Mouse (Mus musculus) spleen, postnatal 14 days (tissue): ENCODE results near the gene Chrm5.
"Not testable (repeated sequence)": the region's sequence is repeated elsewhere in the genome, so short reads cannot be mapped to it uniquely, and the experiment has no call there.

Experiments used
- DNase-seq, 2 experiments: peaks; one replicate each; pipeline ENCODE4 v3.0.0; 2021 to 2022; ENCODE audit warnings: low spot score in 2 of 2

Chrm5 gene

DNA sequence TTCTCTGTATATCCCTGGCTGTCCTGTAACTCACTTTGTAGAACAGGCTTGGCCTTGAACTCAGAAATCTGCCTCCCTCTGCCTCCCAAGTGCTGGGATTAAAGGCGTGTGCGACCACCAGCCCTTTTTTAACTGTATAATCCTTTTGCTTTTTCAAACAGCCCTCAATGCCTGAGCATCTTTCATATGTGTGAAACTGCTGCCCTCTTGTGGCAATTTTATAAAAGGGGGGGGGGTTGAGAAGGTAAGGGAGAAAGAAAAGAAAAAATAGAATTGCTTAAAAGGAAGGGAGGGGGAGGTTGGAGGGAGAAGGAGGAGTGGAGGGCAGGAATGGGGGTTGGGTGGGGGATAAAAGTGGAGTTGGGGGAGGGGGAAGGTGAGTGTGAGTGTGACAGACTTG is 995 bp upstream of the Chrm5 start:
- no peak for DNase-seq

DNA sequence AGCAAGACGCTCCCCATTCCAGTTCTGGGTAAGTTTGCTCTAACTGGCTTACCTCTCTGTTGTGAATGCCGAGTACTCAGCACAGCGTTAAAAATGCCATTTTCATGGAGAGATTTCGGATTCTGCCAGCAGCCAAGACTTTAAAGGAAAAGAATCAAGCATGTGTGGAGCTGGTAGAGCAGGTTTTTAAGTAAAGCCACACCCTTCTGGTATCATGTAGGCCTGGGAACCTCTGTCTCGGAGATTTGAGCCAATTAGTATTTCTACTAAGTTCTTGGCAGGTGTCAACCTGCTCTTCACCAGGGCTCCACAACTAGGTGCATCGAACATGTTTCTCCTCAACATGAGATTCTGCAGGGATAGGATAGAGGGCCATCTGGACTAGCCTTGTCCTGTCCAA is 4.0 kb downstream of the Chrm5 start:
- no peak for DNase-seq

DNA sequence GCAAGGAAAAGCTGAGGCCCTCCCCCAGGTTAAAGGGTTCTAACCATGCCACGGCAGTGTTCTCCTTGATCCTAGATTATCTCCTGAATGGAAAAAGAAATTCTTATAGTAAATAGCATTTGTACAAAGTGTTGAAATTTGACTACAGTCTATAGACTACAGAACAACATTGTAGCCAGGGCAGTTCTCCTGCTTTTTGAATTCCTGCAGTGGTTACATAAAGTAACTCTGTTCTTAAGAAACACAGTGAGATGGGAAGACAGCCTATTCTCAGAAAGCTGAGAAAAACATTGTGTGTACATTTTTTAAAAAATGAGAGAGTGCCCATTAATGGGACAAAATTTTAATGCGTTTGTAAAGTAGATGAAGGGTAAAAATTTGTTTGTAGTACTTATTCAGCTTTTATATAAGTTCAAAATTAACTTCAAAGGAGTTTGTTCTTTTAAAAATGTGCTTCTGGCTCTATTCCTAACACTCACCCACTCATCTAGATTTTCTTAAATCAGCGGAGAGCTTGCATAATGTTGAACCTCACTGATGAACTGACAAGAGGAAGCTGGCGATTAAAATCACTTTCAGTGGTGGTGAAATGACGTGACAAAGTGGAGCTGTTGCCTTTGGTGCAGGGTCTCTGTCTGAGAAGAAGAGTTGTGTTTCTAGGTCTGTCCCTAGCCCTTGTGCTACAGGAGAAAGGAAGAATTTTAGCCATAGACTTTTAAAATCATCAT is 5.4 kb downstream of the Chrm5 start:
- DNase-seq = no peak

DNA sequence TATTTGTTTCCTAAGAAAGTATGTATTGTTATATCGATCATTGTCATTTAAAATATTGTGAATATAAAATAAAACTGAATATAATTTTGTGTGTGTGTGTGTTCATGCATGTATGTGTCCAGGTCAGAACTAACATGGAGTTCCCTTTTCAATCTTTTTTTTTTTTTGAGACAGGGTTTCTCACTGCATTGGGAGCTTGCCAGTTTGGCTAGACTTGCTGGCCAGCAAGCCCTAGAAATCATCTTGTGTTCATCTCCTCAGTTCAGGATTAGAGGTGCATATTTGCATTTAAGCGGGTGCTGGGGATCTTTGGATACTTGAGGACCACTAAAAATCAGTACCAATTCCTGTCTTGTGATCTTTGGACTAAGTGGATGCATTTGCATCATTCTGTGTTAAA is 8.5 kb downstream of the Chrm5 start:
- no peak for DNase-seq

DNA sequence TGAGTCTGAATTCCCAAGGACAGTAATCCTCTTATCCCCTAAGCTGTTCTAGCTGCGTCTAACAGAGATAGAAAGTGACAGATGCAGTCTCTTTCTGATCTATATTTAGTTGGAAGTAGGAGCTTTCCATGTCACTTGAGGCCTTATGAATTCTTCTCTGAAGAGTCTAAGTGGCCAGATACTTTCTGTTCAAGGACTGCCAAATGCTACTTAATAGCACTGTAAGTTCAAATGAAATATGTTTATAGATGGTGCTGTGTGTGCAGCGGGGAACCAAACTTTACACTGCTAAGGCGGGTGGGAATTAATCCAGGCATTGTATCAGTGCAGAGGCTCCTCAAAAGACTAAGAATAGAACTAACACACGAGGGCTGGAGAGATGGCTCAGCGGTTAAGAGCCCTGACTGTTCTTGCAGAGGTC is 9.6 kb downstream of the Chrm5 start:
- DNase-seq = no peak

DNA sequence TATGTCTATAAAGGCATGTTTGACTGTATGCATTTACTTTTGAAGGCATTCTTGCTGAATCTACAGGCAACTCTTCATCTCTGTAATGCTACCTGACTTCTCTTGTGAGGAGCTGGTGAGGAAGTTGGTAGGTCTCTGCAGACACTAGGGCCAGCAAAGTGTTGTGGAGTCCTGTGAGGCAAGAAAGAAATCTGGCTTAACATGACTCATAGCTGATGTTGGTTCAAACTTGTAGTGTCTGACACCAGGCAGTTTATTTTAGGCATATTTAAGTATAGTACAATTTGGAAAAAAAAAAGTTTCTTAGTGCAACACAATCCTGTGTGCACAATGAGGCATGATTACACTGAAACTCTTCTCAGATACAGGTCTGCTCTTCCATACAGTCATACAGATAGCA is 11.0 kb downstream of the Chrm5 start:
- no peak for DNase-seq

DNA sequence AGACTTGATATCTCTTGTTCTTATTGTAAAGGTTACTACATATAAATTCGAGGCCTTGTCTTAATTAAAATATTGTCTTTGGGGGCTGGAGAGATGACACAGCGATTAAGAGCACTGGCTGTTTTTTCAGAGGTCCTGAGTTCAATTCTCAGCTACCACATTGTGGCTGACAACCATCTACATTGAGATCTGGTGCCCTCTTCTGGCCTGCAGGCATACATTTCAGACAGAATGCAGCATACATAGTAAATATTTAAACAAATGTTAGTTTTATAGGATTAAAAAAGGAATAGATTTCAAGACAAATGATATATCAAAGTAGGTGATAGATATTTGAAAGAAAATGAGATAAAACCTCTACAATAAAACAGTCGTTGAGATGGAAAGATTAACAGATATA is 20.0 kb downstream of the Chrm5 start:
- no peak for DNase-seq

DNA sequence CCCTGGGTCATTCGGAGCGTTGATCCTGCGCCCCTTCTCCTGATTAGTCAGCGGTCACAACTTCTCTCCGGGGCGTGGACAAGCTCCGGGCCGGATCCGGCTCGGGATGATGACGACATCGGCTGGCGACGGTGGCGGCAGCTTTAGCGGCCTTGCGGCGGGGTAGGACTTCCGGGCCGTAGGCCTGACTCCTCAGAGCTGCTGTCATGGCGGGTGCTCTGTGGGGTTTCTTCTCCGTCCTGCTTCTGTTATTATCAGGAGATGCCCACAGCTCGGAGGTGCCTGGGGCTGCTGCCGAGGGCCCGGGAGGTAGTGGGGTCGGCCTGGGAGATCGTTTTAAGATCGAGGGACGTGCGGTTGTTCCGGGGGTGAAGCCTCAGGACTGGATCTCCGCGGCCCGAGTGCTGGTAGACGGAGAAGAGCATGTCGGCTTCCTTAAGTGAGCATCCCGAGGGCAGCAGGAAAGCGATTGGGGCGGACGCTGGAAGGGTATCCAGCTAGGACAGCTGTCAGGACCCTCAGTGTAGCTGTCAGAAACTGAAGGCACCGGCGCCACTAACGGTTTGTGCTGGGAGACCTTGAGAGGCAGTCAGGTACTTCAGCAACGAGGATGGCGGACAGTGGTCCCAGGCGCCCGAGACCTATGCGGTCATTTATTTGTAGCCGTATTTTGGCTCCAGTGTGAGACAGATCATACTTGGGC is 25.6 kb downstream of the Chrm5 start, which contains the start of gene Emc7:
Gene Emc7 (plus strand): TSS at position 136 of the 703 bp plus-strand sequence.
- peak; percentile 97 to 99 for DNase-seq

DNA sequence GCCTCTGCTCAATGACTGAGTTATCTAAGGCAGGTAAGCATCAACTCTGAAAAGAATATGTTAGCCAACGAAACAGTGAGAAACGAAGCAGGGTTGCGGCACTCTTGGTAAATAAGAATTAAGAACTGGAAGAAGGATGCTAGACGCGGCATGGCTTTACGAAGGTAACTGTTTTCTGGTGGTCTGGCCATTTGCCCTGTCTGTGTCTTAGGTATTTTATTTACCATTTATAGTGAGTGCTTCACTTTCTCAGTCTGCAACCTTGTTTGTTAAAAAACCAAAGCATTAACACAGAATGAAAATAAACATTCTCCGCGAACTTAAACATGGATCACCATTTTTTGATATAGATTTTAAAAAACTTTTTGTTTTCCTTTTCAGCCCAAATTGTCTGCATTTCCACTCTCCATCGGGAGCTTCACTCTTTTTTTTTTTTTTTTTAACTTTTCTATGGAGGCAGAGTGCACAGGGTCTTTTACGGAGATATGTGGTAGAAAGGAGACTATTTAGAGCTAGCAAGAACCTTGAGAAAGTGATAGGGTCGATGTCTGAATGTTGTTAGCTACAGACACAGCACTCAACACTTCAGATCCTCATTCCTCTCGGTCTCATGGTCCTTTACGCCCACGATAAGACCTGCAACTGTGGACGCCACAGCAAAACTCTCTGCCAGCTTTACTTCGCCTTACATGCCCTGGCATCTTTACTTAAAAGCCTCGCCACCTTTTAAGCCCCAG is 26.3 kb downstream of the Chrm5 start:
- DNase-seq = no peak

DNA sequence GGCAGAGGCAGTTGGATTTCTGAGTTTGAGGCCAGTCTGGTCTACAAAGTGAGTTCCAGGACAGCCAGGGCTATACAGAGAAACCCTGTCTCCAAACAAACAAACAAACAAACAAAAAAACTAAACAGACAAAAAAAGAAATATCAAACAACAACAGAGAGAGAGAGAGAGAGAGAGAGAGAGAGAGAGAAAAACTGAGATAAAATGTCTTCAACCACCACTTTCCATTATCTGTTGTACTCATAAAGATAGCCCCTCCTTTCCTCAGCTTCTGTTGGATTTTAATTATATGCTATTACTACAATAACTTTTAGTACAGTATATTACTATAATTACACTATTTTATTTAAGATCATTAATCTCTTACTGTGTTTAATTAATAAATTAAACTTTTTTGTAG is 28.1 kb downstream of the Chrm5 start:
- not testable (repeated sequence) for DNase-seq

DNA sequence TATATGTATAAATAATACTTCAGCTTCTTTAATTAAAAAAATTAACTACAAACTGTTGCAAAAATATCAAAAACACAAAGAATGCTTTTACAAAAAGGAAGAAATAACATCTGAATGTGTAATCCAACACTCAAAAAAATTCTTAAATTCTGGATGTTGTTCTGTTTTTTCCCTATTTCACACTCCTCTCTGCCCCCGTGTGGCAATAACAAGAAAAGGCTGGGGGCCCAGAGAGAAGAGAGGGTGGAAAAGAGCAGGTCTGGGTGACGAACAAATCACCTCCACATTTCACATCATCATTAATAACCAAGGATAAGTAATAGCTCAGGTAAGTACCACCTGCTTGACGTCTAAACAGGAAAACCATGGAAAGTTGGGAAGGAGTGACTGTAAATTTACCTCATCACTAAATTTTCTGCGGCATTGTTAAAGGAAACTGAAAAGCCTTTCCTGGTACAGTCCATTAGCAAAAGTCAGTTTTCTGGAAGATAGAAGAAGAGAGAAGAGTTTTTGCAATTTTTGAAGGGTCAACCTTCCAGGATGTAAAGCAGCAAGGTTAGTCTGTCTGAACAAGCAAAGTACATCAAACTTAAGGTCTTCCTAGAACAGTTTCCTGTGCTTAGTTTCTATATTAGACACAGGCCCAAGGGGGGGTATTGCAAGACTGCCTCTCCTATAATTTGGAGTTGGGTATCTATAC is 30.8 kb downstream of the Chrm5 start:
- peak in 1 of 2 experiments; percentile 15 for DNase-seq

DNA sequence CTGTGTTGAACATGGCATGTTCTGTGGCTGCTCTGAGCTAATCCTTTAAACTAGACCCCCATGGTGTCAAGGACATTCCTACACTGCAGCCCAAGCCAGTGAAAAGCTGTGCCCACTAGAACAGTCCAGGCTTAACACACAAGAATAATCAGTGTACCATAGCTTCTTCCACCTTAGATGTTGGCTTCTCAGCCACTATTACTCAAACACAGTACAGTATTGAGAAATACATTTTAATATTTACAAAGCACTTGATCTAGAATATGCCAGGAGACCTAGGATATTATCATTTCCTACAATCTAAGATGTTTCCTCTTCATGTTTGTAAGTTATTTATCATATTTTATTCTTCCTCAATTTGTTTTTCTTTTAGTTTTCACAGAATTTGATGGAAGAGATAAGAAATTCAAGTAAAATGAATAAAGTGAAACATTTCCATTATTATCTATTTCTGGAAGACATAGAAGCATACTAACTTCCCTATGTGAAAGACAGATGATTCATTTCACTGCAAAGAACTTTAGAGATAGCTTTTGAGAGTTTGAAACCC is 32.0 kb downstream of the Chrm5 start:
- DNase-seq = no peak

DNA sequence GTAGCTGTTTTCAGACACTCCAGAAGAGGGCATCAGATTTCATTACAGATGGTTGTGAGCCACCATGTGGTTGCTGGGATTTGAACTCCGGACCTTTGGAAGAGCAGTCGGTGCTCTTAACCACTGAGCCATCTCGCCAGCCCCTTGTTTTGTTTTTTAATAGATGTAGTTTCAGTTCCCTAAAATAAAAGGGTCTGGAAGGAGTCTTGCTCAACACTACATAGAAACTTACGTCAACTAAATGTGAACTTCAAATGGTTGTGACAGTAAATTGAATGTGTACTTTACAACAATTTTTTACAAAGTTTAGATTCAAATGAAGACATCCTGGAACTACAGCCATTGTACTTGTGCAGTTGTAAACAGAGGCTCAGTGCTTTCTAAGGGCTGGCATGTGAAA is 32.5 kb downstream of the Chrm5 start:
- DNase-seq = not testable (repeated sequence)

DNA sequence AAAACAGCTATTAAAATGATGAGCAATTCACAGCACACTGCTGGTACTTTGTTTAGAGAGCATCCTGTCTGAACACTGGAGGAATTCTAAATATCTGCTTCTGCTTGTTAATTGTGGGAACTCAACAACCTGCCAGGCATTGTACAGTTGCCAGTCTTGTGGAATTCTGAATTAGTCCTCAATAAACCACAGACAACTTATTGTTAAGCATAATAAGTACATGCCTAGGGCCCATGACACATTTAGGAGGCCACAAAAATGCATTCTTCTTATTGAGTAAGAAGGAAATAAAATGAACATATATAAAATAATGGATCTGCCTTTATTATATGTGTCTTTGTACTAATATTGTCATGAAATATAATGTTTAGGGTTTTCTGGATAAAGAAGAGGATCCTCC is 35.1 kb downstream of the Chrm5 start:
- no peak for DNase-seq

DNA sequence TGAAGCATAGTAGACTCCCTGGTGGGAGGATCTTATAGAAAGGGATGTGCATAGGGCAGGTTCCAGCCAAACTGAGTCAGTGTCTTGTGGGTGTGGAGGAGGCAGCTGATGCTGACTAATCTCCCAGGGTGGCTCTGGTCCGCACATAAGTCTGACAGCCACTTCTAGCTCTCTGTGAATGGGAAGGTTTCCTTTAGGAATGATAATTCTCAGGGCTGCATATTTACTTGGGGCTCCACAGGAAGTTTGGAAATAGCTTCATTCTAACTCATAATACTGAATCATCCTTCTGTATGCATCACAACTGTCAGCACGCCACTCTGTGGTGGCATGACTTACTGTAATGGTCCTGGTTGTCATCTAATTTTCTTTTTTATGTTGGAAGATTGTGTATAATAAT is 37.1 kb downstream of the Chrm5 start:
- DNase-seq = no peak

DNA sequence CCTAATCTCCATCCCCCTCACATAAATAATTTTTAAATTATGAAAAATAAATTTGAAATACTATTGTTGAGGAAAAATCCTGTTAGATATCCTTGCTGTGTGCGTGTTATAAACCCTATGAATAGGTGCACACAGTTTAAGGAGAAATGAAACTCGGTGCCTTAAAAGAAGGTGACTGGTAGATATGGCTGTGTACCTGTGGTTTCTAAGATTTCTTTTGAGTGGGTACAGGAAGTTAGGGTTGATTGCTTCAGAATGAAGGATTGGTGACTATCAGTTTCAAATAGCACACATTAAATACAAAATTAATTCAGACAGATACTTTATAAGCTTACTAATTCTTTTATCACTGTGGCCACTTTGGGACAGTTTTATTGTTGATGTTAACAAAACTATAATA is 43.0 kb downstream of the Chrm5 start:
- DNase-seq = no peak

DNA sequence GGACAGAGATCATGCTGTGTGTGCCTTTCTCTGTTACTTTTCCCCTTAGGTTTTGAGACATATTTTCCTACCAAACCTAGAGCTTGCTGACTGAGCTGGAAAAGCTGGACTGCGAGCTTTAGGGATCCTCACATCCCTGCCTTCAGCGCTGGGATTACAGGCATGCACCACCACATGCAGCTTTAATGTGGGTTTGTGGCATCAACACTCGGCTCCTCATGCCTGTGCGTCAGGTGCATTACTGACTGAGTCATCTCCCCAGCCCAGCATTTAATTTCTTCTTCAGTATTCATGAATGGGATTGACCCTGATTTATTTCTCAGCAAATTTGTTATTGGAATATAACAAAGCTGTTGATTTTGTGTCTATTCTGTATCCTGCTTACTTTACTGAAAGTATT is 44.3 kb downstream of the Chrm5 start:
- no peak for DNase-seq

DNA sequence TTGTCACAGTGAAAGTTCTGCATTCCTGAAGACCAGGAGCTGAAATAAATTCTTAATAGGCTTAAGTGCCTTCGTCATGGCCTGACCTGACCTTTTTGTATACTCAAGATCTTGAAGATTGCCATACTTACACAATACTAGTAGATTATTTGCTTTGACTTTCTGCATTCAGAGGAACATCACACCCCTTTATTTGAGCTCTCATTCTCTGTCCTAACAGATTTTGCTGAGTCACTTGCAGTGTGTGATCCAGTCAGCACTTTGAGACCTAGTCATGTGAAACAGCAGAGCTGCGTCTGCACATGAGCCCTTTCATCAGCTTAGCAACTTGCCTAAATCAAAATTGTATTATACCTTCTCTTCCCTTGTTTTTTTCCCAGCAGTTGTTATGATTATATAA is 47.2 kb downstream of the Chrm5 start:
- no peak for DNase-seq

DNA sequence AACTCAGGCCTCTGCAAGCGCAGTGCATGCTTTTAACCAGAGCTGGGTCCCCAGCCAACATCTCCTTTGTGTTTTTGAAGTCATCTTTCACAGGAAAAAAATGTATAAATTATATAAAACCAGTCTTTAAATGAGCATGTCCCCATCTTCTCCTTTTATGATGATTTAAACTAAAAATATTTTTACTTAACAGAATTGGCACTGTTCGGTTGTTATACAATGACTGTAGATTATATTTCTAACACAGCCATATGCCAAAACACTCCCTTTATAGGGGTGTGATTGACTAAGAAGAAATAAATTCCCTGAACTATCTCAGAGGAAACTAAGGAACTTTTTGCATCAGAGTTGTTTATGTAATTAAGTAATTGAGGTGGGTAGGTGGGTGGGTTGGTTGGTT is 48.0 kb downstream of the Chrm5 start:
- DNase-seq = no peak

DNA sequence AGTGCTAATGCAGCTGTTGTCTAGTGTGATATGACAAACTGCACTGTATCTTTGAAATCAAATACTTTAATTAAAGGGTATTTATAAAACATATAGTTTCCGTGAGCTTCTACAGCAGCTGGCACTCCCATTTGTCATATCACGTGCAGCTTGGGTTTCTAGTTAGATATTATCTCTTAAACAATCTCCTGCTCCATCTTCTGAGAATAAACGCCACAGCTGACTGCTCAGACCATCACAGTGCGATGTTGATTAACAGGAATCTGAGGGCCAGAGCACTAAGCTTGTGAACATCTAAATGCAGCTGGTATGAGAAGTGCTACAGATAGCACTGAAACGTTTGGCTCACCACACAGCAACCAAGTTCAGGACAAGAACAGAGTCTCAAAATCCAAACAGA is 50.2 kb downstream of the Chrm5 start:
- no peak for DNase-seq

DNA sequence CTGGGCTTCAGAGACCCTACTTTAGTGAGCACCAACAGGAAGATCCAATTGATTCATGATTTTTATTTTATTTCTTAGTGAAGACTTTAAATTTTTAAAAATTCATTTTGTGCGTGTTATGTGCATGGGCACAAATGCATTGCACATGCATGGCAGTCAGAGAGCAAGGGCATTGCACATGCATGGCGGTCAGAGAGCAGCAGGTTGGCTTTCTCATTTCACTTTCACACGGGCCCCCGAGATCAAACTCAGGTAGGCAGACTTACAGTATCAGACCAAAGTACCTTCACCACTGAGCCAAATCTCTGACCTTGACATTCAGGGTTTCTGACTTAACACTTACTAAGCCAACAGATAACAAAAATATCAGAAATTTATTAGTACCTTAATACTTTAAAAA is 50.9 kb downstream of the Chrm5 start:
- DNase-seq = no peak
